Mouse (Mus musculus) kidney, embryonic 14.5 days (tissue): Measurements from ENCODE around the gene Oxct1. TPM values are rescaled to one million over a fixed set of nuclear protein-coding genes. Genes with fewer than 3 reads are reported as not detected.

Experiments used
- ATAC-seq: fragments of 200-750 bp; cut with Nextera tagmentation; 2 replicates; pipeline ENCODE4 v1.8.0; 2017; ENCODE audit warnings: moderate number of reproducible peaks, mild to moderate bottlenecking, moderate TSS enrichment, moderate library complexity; ENCODE audit not compliant: low FRiP score, low TSS enrichment
- H3K27ac ChIP-seq: fragments of 300-500 bp; sonication (generic); 2 replicates; pipeline ENCODE4 v1.5.1; 2014; ENCODE audit warnings: low read depth, mild to moderate bottlenecking, low read length, moderate library complexity, mixed read lengths
- H3K27me3 ChIP-seq: fragments of 300-500 bp; sonication (generic); 2 replicates; pipeline ENCODE4 v1.6.1; 2014; ENCODE audit warnings: mild to moderate bottlenecking, low read length; ENCODE audit not compliant: control insufficient read depth, insufficient read depth
- H3K36me3 ChIP-seq: fragments of 300-500 bp; sonication (generic); 2 replicates; pipeline ENCODE4 v1.6.1; 2014; ENCODE audit warnings: low read length, mixed read lengths; ENCODE audit not compliant: control insufficient read depth, insufficient read depth
- H3K4me1 ChIP-seq: fragments of 300-500 bp; sonication (generic); 2 replicates; pipeline ENCODE4 v1.6.1; 2014; ENCODE audit warnings: low read length, mixed read lengths; ENCODE audit not compliant: control insufficient read depth, insufficient read depth
- H3K4me2 ChIP-seq: fragments of 300-500 bp; sonication (generic); replicated peaks from 2 replicates; pipeline ENCODE4 v1.6.1; 2014; ENCODE audit warnings: low read depth, mild to moderate bottlenecking, low read length
- H3K4me3 ChIP-seq: fragments of 300-500 bp; sonication (generic); 2 replicates; pipeline ENCODE4 v1.5.1; 2014; ENCODE audit warnings: mild to moderate bottlenecking, low read length
- H3K9ac ChIP-seq: fragments of 300-500 bp; sonication (generic); 2 replicates; pipeline ENCODE4 v1.6.1; 2014; ENCODE audit warnings: low read depth, mild to moderate bottlenecking, low read length, moderate library complexity
- H3K9me3 ChIP-seq: fragments of 300-500 bp; sonication (generic); 2 replicates; pipeline ENCODE4 v1.6.1; 2016; ENCODE audit warnings: low read length; ENCODE audit not compliant: control insufficient read depth
- WGBS: fragments of 180-500 bp; shearing (Covaris S2); extraction: QIAGEN DNeasy Blood & Tissue Kit; methylation state at CpG from one replicate; pipeline ENCODE4 v1.1.7; 2014; 5-methylcytosine and 5-hydroxymethylcytosine counted together
- polyA plus RNA-seq: library from polyadenylated mRNA; unstranded; fragments of >200 nt; fragmentation: Nextera tagmentation; extraction: Ambion mirVana; gene quantifications from 2 replicates; pipeline ENCODE4 v1.2.1, GENCODE M21; 2014

The Oxct1 gene
- polyA plus RNA-seq, 1 experiment from 2014 or later = 254 TPM

- H3K9me3 ChIP-seq = no peaks in the 10 kb centered on the region
- H3K9ac ChIP-seq = no peak overlapping the region
- H3K27me3 ChIP-seq = no peaks in the 10 kb centered on the region
- H3K27ac ChIP-seq = no peak overlapping the region
- peaks cover 4% of the 10 kb centered on the region; the same call in 1 of the 2 replicates for H3K4me1 ChIP-seq
- ATAC-seq = no peak
- peak overlapping the region; percentile 85; the same call in 1 of the 2 replicates for H3K4me3 ChIP-seq
- peak overlapping the region; percentile 75 for H3K4me2 ChIP-seq
- H3K36me3 ChIP-seq = no peaks in the 10 kb centered on the region
- WGBS = 72% methylated on average over 11 of the region's 11 CpGs
Observed at GRCm38 (mm10) chr15:4025508-4025904, 677 bp upstream of the Oxct1 start.

GRCm38 (mm10) chr15:4026831-4027584 lies 825 bp downstream of the Oxct1 start:
- Histone ChIP-seq H3K9ac (peak overlapping the region; percentile 85), H3K27ac (peak overlapping the region; percentile 97), H3K4me3 (peak overlapping the region; percentile 85), H3K4me1 (peaks cover 4% of the 10 kb centered on the region; the same call in 1 of the 2 replicates), H3K9me3 (no peaks in the 10 kb centered on the region), H3K27me3 (no peaks in the 10 kb centered on the region), H3K4me2 (peak overlapping the region; percentile 75), H3K36me3 (no peaks in the 10 kb centered on the region)
- under 1% methylated on average over 65 of the region's 65 CpGs for WGBS
- ATAC-seq = peak; percentile 89

- Histone ChIP-seq H3K36me3 (no peaks in the 10 kb centered on the region), H3K4me1 (peaks cover 4% of the 10 kb centered on the region; the same call in 1 of the 2 replicates), H3K4me3 (peak overlapping the region; percentile 85), H3K27me3 (no peaks in the 10 kb centered on the region), H3K9ac (peak overlapping the region; percentile 85; the same call in 1 of the 2 replicates), H3K4me2 (peak overlapping the region; percentile 75), H3K9me3 (no peaks in the 10 kb centered on the region), H3K27ac (peak overlapping the region; percentile 97; the same call in 1 of the 2 replicates)
- peak; percentile 18 for ATAC-seq
- 3% methylated on average over 6 of the region's 6 CpGs for WGBS
Observed at GRCm38 (mm10) chr15:4027671-4028410, 1.7 kb downstream of the Oxct1 start.

GRCm38 (mm10) chr15:4028411-4028700 lies 2.2 kb downstream of the Oxct1 start:
- Histone ChIP-seq H3K9ac (no peak overlapping the region), H3K36me3 (no peaks in the 10 kb centered on the region), H3K27ac (no peak overlapping the region), H3K4me1 (peaks cover 4% of the 10 kb centered on the region; the same call in 1 of the 2 replicates), H3K27me3 (no peaks in the 10 kb centered on the region), H3K9me3 (no peaks in the 10 kb centered on the region), H3K4me3 (0 out of 2 replicates have a peak overlapping the region, but pooled peaks have one; percentile 85), H3K4me2 (no peak overlapping the region)
- ATAC-seq = no peak
- WGBS = 77% methylated on average over 6 of the region's 6 CpGs

GRCm38 (mm10) chr15:4028960-4029359 lies 2.8 kb downstream of the Oxct1 start:
- H3K27me3 ChIP-seq = no peaks in the 10 kb centered on the region
- no peak overlapping the region for H3K9ac ChIP-seq
- no peak overlapping the region for H3K27ac ChIP-seq
- H3K36me3 ChIP-seq = no peaks in the 10 kb centered on the region
- no peak overlapping the region for H3K4me3 ChIP-seq
- H3K4me1 ChIP-seq = peaks cover 4% of the 10 kb centered on the region; the same call in 1 of the 2 replicates
- no peak for ATAC-seq
- no peak overlapping the region for H3K4me2 ChIP-seq
- no peaks in the 10 kb centered on the region for H3K9me3 ChIP-seq

GRCm38 (mm10) chr15:4033168-4034004 lies 7.2 kb downstream of the Oxct1 start:
- Histone ChIP-seq H3K4me1 (no peaks in the 10 kb centered on the region), H3K9ac (no peak overlapping the region), H3K9me3 (no peaks in the 10 kb centered on the region), H3K4me3 (no peak overlapping the region), H3K36me3 (peaks cover 18% of the 10 kb centered on the region; the same call in 1 of the 2 replicates), H3K27me3 (no peaks in the 10 kb centered on the region), H3K4me2 (no peak overlapping the region), H3K27ac (no peak overlapping the region)
- WGBS = 91% methylated on average over 3 of the region's 3 CpGs
- no peak for ATAC-seq

GRCm38 (mm10) chr15:4042423-4042822 lies 16.2 kb downstream of the Oxct1 start:
- Histone ChIP-seq H3K9ac (no peak overlapping the region), H3K4me1 (no peaks in the 10 kb centered on the region), H3K9me3 (no peaks in the 10 kb centered on the region), H3K4me3 (no peak overlapping the region), H3K36me3 (peaks cover 32% of the 10 kb centered on the region; the same call in 1 of the 2 replicates), H3K4me2 (no peak overlapping the region), H3K27me3 (no peaks in the 10 kb centered on the region), H3K27ac (no peak overlapping the region)
- ATAC-seq = no peak
- WGBS = 73% methylated on average over 3 of the region's 3 CpGs

GRCm38 (mm10) chr15:4043032-4043471 lies 16.9 kb downstream of the Oxct1 start:
- Histone ChIP-seq H3K27me3 (no peaks in the 10 kb centered on the region), H3K36me3 (peaks cover 30% of the 10 kb centered on the region; the same call in 1 of the 2 replicates), H3K27ac (no peak overlapping the region), H3K4me2 (no peak overlapping the region), H3K9ac (no peak overlapping the region), H3K4me1 (no peaks in the 10 kb centered on the region), H3K4me3 (no peak overlapping the region), H3K9me3 (no peaks in the 10 kb centered on the region)
- ATAC-seq = 0 out of 2 replicates have a peak, but pooled peaks have one; percentile 32
- 29% methylated on average over 4 of the region's 4 CpGs for WGBS
